Mouse (Mus musculus) kidney, postnatal 4 days (tissue): ENCODE measurements around the gene Mdp1.

ENCODE experiments used
- DNase-seq, 2 experiments: peaks; one replicate each; pipeline ENCODE4 v3.0.0; 2021; ENCODE audit warnings: mixed read lengths in 2 of 2

Mdp1 gene

DNA sequence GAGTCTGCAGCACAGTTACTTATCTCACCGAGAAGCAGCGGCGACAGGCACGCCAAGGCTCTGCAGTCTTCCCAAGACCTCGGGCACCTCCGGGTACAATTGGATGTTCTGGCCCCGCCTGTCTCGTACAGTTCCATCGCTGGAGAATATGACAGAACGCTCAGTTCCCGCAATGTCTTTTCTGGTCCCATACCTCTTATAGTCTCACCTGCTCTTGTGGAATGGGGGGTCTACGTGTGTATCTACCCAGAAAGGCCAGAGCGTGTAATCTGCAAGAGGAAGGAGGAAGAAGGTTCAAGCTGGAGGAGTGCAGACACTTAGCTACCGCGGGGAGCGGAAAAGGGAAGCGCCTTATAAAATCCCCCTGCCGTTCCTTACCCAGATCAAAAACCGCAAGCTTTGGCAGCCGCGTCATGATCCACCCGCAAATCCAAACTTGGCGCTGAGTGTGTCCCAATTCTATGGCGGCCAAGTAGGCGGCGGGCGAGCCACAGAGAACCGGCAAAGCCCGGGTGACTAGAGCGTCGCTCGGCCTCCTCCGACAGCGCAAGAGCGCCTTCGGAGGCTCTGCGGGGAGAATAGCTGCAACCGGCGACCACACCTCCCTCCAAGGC, at the start of gene Mdp1:
Gene Mdp1 (minus strand): TSS at position 549 of the 614 bp plus-strand sequence.
- DNase-seq = peak; percentile 84 to 90

DNA sequence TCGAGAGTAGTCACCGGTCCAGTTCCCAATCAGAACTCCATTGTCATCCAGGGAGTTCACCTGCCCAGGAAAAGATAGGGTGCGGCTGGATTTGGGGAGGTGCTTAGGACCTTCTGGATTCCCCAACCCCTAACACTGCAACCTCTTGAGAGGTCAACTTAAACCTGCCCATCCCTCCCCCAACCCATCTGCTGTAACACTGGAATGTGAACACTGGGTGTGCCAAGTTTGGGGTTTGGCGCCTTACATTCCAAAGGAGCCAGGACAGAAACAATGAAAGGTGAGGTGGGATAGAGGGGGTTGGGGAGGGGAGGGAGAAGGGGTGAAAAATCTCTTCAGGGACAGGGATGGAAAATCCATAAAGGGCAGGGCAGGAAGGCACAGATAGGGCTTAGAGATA, 49.2 kb upstream of the Mdp1 start:
- no peak for DNase-seq

- DNase-seq = no peak
Observed at GRCm38 (mm10) chr14:55707397-55707796, 47.1 kb upstream of the Mdp1 start.

DNA sequence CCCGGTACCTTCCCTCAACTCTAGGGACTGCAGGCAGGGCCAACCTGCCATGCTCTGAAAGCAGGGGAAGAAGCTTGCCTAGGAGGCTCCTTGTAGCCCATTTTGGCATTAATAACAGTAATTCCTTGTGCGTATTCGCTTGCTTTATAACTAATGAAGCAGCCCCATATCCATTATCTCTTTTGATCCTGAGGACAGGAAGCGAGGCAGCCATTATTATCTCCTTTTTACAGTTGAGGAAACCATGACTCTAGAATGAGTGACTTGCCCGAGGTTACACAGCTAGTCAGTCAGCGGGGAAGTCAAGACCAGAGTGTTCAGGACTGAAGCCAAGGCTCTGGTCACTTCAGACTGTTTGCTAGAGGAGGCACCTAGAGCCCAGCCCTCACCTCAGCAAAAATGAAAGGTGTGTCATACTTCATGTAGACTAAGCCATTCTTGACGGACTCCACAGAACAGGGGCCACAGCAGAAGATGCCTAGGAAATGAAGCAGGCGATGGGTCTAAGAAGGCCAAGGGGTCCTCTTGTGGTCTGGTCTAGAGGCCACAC, 45.8 kb upstream of the Mdp1 start:
- no peak for DNase-seq

- DNase-seq = no peak
Observed at GRCm38 (mm10) chr14:55702761-55703160, 42.5 kb upstream of the Mdp1 start.

DNA sequence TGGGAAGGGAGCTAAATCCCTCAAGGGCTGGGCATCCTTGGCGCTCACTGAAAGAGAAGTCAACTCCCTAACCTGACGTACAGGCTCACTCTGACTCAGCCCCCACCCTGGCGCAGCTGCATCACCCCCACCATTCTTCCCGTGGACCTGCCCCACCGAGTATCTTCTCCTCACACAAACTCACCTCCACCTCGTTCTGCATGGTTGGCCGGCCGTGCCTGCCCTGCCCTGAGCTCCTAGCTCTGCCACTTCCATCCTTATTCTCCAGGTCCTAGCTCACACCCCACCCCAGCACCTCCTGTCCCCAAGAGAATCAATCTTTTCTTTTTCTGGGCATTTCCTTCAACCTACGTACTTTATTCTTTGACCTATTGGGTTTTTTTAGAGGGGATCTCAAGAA, 40.8 kb upstream of the Mdp1 start:
- DNase-seq = peak; percentile 26 to 39

DNA sequence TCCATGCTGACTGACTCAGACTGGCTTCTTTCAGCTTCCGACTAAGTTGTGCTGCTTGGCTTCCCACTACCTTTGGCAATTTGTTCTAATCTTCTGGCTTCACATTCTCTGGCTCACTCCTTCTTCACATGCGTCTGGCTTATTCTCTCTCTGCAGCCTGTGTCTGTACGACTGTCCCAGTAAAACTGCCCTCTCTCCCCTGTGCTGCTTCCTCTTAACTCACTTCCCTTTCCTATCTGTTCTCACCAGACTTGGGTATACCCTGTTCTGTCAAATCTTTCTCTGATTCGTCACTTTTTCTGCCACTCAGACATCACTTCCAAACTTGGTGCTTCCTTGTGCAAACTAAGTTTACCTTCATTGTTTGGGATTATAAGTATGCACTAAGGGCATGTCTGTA, 36.9 kb upstream of the Mdp1 start:
- no peak for DNase-seq

GRCm38 (mm10) chr14:55689433-55689832, 29.1 kb upstream of the Mdp1 start:
- no peak for DNase-seq

- no peak for DNase-seq
Observed at GRCm38 (mm10) chr14:55682118-55682493, 21.8 kb upstream of the Mdp1 start.

GRCm38 (mm10) chr14:55681160-55682117, 21.1 kb upstream of the Mdp1 start, which contains the start of gene Tinf2:
TSS of gene Tinf2 (minus strand) at chr14:55681820.
- DNase-seq = peak; percentile 94 to 95

- DNase-seq = no peak
Observed at GRCm38 (mm10) chr14:55677615-55678014, 17.3 kb upstream of the Mdp1 start.

GRCm38 (mm10) chr14:55672741-55673060, 12.4 kb upstream of the Mdp1 start:
- no peak for DNase-seq

GRCm38 (mm10) chr14:55671833-55672740, 11.8 kb upstream of the Mdp1 start, which contains the start of the genes Gmpr2 and Nedd8:
TSS of gene Gmpr2 (plus strand) at chr14:55671941.
TSS of gene Nedd8 (minus strand) at chr14:55672124.
- peak; percentile 85 to 93 for DNase-seq

GRCm38 (mm10) chr14:55671486-55671832, 11.2 kb upstream of the Mdp1 start:
- DNase-seq = no peak

DNA sequence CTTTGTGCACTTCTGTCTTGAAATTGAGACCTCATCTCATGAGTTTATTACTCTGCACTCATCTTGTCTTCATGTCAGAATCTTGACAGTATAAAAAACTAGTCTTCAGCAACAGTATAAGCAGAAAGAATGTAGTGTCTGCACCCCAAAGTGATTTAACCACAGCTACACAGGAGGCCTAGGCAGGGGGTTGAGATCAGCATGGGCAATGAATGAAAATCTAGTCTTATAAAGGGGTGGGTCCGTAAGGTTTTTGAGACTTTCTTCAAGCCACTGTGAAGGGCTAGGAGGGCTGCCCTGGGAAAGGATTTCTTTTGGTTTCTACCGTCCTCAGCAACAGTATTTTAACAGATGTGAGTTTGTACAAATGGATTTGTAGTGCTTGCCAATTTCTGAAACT, 328 bp upstream of the Mdp1 start:
- DNase-seq = no peak

GRCm38 (mm10) chr14:55658011-55658410, 2.3 kb downstream of the Mdp1 start:
- DNase-seq = peak in 1 of 2 experiments; percentile 16

- no peak for DNase-seq
Observed at GRCm38 (mm10) chr14:55656935-55657334, 3.4 kb downstream of the Mdp1 start.

DNA sequence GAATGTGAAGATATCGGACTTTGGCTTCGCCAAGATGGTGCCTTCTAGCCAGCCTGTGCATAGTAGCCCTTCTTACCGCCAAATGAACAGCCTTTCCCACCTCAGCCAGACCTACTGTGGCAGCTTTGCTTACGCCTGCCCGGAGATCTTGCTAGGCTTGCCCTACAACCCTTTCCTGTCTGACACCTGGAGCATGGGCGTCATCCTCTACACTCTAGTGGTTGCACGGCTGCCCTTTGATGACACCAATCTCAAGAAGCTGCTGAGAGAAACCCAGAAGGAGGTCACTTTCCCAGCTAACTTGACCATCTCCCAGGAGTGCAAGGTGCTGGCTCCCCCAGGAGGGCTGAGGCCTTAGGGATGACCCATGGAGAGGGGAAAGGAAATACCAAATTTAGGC, 8.8 kb downstream of the Mdp1 start:
- DNase-seq = no peak

GRCm38 (mm10) chr14:55649884-55650283, 10.4 kb downstream of the Mdp1 start, which contains the start of gene Tssk4:
TSS of gene Tssk4 (plus strand) at chr14:55650184.
- DNase-seq = no peak

DNA sequence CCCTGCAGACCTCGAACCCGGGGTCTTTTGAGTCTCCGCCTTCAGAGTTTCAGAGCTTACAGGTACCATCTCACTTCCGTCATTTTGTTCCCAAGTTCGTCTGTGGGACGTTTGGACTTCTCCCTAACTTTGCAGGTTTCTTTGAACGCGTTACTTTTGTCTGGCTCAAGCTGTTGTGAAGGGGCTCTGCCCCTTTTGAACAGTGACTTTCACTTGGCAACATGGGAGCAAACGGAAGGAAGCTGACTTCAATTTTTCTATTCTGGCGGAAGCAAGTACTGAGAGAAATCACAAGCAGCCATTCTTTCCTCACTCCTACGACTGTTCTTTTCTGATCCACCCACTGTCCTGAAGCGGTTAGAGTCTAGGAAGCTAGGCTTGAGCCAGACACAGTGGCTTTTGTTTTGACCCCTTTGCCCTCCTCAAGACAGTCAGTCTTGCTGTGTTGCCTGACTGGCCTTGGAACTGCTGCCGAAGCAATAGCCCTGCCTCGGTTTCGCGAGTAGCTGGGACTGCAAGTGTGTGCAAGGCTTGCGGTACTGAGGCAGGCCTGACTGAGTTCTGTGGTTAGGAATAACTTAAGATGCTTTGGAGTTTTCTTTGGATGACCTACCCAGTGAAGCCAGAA, 15.9 kb downstream of the Mdp1 start:
- DNase-seq = peak; percentile 28 to 35

DNA sequence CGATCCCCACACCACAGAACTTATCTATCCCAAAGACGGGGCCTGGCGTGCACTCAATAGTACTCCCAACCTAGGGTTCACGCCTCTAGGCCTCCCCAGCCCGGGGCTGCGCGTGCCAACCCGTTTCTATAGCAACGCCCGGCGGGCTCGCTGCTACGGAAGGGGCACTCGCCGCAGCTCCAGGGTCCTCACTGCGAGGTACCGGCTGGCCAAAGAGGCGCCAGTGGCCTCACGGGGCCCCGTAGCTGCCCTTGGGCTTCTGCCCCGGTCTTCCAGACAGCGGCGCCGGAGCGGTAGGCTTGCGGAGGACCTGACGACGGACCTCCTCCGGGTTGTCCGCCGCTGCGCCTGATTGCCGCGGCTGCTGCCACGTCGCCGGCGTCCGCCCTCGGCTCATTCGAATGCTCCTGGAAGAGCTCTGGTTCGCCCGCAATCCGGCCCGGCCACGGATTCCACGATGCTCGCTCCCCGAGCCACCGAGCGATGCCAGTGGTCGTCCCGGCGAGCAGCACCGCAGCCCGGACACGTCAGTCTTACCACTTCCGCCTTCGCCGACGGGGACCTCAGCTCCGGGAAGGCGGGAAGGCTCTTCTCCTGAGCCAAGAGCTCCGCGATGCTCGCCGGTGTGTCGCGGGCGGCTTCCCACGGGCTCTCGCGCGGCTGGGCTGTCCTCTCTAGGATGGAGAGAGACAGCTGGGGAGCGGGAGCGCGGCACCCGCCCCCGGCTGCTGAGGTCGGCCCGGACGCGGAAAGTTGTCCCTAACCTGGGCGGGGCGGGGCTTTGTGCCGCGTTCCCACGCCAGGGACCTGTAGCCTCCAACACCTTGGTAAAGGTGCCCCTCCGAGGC, 17.0 kb downstream of the Mdp1 start, which contains the start of gene Tm9sf1:
Gene Tm9sf1 (minus strand): TSS at position 747 of the 848 bp plus-strand sequence.
- peak; percentile 88 to 93 for DNase-seq
